Mouse (Mus musculus) embryonic facial prominence, embryonic 15.5 days (tissue): ENCODE data around the gene Cltc. TPM values are rescaled to one million over a fixed set of nuclear protein-coding genes. Genes with fewer than 3 reads are reported as not detected.

Source experiments
- ATAC-seq: fragments of 200-750 bp; cut with Nextera tagmentation; 2 replicates; pipeline ENCODE4 v1.8.0; 2017; ENCODE audit warnings: low read depth, moderate TSS enrichment; ENCODE audit not compliant: insufficient number of reproducible peaks, low FRiP score, low TSS enrichment
- H3K27ac ChIP-seq: fragments of 300-500 bp; sonication (generic); replicated peaks from 2 replicates; pipeline ENCODE4 v1.5.1; 2015; ENCODE audit warnings: mild to moderate bottlenecking, inconsistent platforms
- H3K27me3 ChIP-seq: fragments of 300-500 bp; sonication (generic); 2 replicates; pipeline ENCODE4 v1.6.1; 2015; ENCODE audit warnings: inconsistent platforms
- H3K36me3 ChIP-seq: fragments of 300-500 bp; sonication (generic); 2 replicates; pipeline ENCODE4 v1.6.1; 2015; ENCODE audit warnings: mild to moderate bottlenecking, inconsistent platforms
- H3K4me1 ChIP-seq: fragments of 300-500 bp; sonication (generic); 2 replicates; pipeline ENCODE4 v1.6.1; 2015; ENCODE audit warnings: inconsistent platforms
- H3K4me2 ChIP-seq: fragments of 300-500 bp; sonication (generic); replicated peaks from 2 replicates; pipeline ENCODE4 v1.6.1; 2015; ENCODE audit warnings: mild to moderate bottlenecking, inconsistent platforms
- H3K4me3 ChIP-seq: fragments of 300-500 bp; sonication (generic); replicated peaks from 2 replicates; pipeline ENCODE4 v1.5.1; 2015; ENCODE audit warnings: mild to moderate bottlenecking, inconsistent platforms
- H3K9ac ChIP-seq: fragments of 300-500 bp; sonication (generic); 2 replicates; pipeline ENCODE4 v1.6.1; 2015; ENCODE audit warnings: inconsistent platforms
- H3K9me3 ChIP-seq: fragments of 300-500 bp; sonication (generic); replicated peaks from 2 replicates; pipeline ENCODE4 v1.6.1; 2016; ENCODE audit warnings: inconsistent platforms
- WGBS: fragments of 180-500 bp; shearing (Covaris S2); methylation state at CpG from one replicate; pipeline ENCODE4 v1.1.7; 2015; 5-methylcytosine and 5-hydroxymethylcytosine counted together
- polyA plus RNA-seq: library from polyadenylated mRNA; unstranded; fragments of >200 nt; fragmentation: Nextera tagmentation; extraction: Ambion mirVana; gene quantifications from 2 replicates; pipeline ENCODE4 v1.2.1, GENCODE M21; 2015

The Cltc gene
- polyA plus RNA-seq, 1 experiment from 2014 or later = 110 TPM

DNA sequence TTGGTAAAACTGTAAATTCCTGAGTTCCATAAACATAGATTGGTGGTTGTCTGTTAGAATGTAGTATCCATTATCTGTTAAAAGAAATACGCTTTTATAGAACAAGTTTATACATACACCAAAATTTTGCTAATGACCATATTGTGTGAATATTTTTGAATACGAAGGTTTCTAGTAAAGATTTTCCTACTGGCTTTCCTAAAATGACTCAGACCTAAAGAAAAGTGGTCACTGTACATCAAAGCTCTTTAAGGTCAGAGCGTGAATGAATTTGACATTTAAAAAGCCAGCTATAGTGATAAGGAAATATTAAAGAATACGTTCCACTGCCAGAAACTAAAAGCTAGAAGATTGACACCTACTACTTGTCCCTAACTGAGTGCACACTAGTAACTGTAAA, 112.8 kb downstream of the Cltc start:
- Histone ChIP-seq H3K27me3 (no peaks in the 10 kb centered on the region), H3K4me2 (no peak overlapping the region), H3K36me3 (no peaks in the 10 kb centered on the region), H3K27ac (no peak overlapping the region), H3K9ac (no peak overlapping the region), H3K9me3 (no peaks in the 10 kb centered on the region), H3K4me1 (no peaks in the 10 kb centered on the region), H3K4me3 (no peak overlapping the region)
- 92% methylated on average over 4 of the region's 4 CpGs for WGBS
- no peak for ATAC-seq

Other genes starting within 250 kb of the Cltc start
- 70.6 and 70.8 TPM in 2 replicates for gene Rps6kb1, start 212.8 kb downstream of the Cltc start, polyA plus RNA-seq
- 10.0 and 11.3 TPM in 2 replicates for gene Tubd1, start 212.6 kb downstream of the Cltc start, polyA plus RNA-seq
- 82.8 and 87.6 TPM in 2 replicates for gene Vmp1, start 73.7 kb downstream of the Cltc start, polyA plus RNA-seq
- gene Ptrh2, start 73.6 kb downstream of the Cltc start, polyA plus RNA-seq = 29.4 and 30.2 TPM in 2 replicates
- gene Dhx40, start 50.2 kb upstream of the Cltc start, polyA plus RNA-seq = 20.5 and 20.7 TPM in 2 replicates
- gene Ypel2, start 236.1 kb upstream of the Cltc start, polyA plus RNA-seq = 8.0 and 8.8 TPM in 2 replicates